Mouse (Mus musculus) small intestine, adult 2 months (tissue): ENCODE data around the gene Hist1h2ah.

Experiments
- CTCF ChIP-seq: fragments of 200-500 bp; IDR thresholded peaks from 2 replicates; pipeline ENCODE4 v1.5.1; 2012; ENCODE audit warnings: low read depth, mild to moderate bottlenecking, control low read depth, inconsistent platforms, low read length, moderate library complexity, mixed read lengths; ENCODE audit not compliant: insufficient replicate concordance, insufficient read length; ENCODE audit errors: extremely low read depth
- POLR2A ChIP-seq: fragments of 200-500 bp; IDR thresholded peaks from 2 replicates; pipeline ENCODE4 v1.6.1; 2012; ENCODE audit warnings: low read depth, mild to moderate bottlenecking, control low read depth, inconsistent platforms, low read length, moderate library complexity

DNA sequence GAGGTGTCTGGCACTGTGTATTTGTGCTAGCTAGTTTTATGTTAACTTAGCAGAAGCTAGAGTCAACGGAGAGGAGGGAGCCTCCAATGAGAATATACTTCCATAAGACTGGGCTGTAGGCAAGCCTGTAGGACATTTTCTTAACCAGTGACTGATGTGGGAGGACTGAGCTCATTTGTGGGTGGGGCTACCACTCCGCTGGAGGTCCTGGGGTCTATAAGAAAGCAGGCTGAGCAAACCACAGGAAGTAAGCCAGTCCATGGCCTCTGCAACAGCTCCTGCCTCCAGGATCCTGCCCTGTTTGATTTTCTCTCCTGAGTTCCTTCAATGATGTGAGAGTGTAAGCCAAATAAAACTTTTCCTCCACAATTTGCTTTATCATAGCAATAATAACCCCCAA lies 9.9 kb upstream of the Hist1h2ah start:
- TF ChIP-seq CTCF (no peak), POLR2A (no peak)
